Mouse (Mus musculus): ENCODE data around the gene Prdm10. TPM values are rescaled to one million over a fixed set of nuclear protein-coding genes. Genes with fewer than 3 reads are reported as not detected.
A peak's percentile ranks its signal among the peaks of the same experiment; 100 is the strongest.

Gene Prdm10
- polyA plus RNA-seq, 1 experiment: 1.9 TPM

DNA sequence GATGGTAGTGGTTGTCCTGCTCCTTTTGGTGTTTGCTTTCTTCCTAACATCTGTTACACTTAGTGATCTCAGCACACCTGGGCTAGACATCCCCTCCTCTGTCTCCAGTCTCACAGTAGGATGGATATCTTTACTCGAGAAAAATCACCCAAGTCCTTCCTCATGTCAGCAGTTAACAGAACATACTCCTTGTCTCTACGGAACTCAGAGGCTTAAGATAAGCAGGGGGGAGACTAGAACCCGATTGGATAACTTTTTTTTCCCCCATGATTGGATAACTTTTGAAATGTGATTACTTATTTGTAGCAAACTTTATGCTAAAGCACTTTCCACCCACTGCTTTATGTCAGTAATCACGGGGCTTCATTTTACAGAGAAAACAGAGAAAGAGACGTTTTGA lies 28.7 kb downstream of the Prdm10 start:
- Histone ChIP-seq H3K27me3 (ENCODE audit: control insufficient read depth, insufficient read depth, insufficient read length) (no peaks in the 10 kb centered on the region), H3K36me3 (ENCODE audit: control insufficient read depth, insufficient read depth) (no peaks in the 10 kb centered on the region), H3K4me2 (ENCODE audit: low read depth) (no peak overlapping the region), H3K4me3 (no peak overlapping the region), H3K79me2 (ENCODE audit: control insufficient read depth, insufficient read depth) (no peaks in the 10 kb centered on the region), H3ac (ENCODE audit: control insufficient read depth, insufficient read length) (no peak overlapping the region)
- TF ChIP-seq POLR2A (IDR thresholded peaks at IDR 0.05; ENCODE audit: insufficient read length, low read depth) (no peak), MAX (IDR thresholded peaks at IDR 0.05; ENCODE audit: low read depth) (no peak), TCF3 (IDR thresholded peaks at IDR 0.05; ENCODE audit: insufficient read length, low read depth) (no peak), TCF12 (IDR thresholded peaks at IDR 0.05; ENCODE audit: insufficient read depth, poor library complexity, severe bottlenecking) (no peak), USF1 (IDR thresholded peaks at IDR 0.05; ENCODE audit: low read depth) (no peak), MYOD1 (IDR thresholded peaks at IDR 0.05; ENCODE audit: control insufficient read depth in 1 of 3, insufficient read length in 2 of 3, low read depth in 2 of 3) (no peak), E2F4 (IDR thresholded peaks at IDR 0.05; ENCODE audit: insufficient read depth) (no peak), CEBPB (IDR thresholded peaks at IDR 0.05; ENCODE audit: insufficient read depth, poor library complexity, severe bottlenecking) (no peak), MYOG (IDR thresholded peaks at IDR 0.05; ENCODE audit: control insufficient read depth in 1 of 3, insufficient read depth in 1 of 3, insufficient read length in 2 of 3, low read depth in 2 of 3) (no peak), REST (IDR thresholded peaks at IDR 0.05; ENCODE audit: insufficient read depth, insufficient read length) (no peak), SRF (IDR thresholded peaks at IDR 0.05; ENCODE audit: control insufficient read depth, insufficient read length, low read depth) (no peak), POLR2AphosphoS2 (IDR thresholded peaks at IDR 0.05; ENCODE audit: insufficient read length, low read depth) (no peak)

DNA sequence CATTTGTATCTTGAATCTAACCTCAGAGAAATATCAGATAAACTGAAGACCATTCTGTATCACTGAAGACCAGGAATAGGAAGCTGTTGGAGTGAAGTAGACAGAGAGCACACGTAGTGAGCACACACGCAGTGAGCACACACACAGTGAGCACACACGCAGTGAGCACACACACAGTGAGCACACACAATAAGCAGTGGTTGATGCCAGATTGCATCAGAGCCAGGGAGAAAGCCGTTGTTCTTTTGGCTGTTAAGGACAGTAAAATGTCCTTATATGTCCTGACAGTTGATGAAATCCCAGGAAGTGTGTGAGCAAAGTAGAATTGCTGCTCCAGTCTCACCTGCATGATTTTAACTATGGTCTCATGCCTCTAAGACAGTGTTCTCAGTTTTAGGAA lies 30.3 kb downstream of the Prdm10 start:
- Histone ChIP-seq H3K4me2 (ENCODE audit: low read depth) (no peak overlapping the region), H3K79me2 (ENCODE audit: control insufficient read depth, insufficient read depth) (no peaks in the 10 kb centered on the region), H3ac (ENCODE audit: control insufficient read depth, insufficient read length) (no peak overlapping the region), H3K27me3 (ENCODE audit: control insufficient read depth, insufficient read depth, insufficient read length) (no peaks in the 10 kb centered on the region), H3K4me3 (no peak overlapping the region), H3K36me3 (ENCODE audit: control insufficient read depth, insufficient read depth) (no peaks in the 10 kb centered on the region)
- TF ChIP-seq MAX (IDR thresholded peaks at IDR 0.05; ENCODE audit: low read depth) (no peak), CEBPB (IDR thresholded peaks at IDR 0.05; ENCODE audit: insufficient read depth, poor library complexity, severe bottlenecking) (peak; percentile 64; the same call in 1 of the 2 replicates)

DNA sequence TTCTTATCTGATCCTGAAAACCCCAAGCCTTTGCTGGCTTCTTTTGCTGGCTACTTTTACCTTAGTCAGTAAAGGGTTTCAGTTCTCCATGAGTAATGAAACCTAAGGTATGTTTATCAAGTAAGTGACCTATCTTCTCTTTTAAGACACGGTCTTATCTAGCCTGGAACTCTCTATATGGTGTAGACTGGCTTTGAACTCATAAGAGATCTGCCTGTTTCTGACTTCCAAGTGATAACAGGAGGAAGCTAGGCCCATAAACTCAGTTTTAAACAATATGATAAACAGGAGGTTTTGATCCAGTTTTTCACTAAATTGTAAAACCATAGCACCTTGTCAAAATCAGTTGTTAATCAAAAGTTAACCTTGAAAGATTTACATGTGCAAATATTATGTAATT lies 33.5 kb downstream of the Prdm10 start:
- TF ChIP-seq TCF12 (IDR thresholded peaks at IDR 0.05; ENCODE audit: insufficient read depth, poor library complexity, severe bottlenecking) (no peak), POLR2AphosphoS2 (IDR thresholded peaks at IDR 0.05; ENCODE audit: insufficient read length, low read depth) (no peak), MYOG (IDR thresholded peaks at IDR 0.05; ENCODE audit: control insufficient read depth in 1 of 3, insufficient read depth in 1 of 3, insufficient read length in 2 of 3, low read depth in 2 of 3) (no peak), E2F4 (IDR thresholded peaks at IDR 0.05; ENCODE audit: insufficient read depth) (no peak), MYOD1 (IDR thresholded peaks at IDR 0.05; ENCODE audit: control insufficient read depth in 1 of 3, insufficient read length in 2 of 3, low read depth in 2 of 3) (no peak), MAX (IDR thresholded peaks at IDR 0.05; ENCODE audit: low read depth) (no peak), TCF3 (IDR thresholded peaks at IDR 0.05; ENCODE audit: insufficient read length, low read depth) (no peak), POLR2A (IDR thresholded peaks at IDR 0.05; ENCODE audit: insufficient read length, low read depth) (no peak), CEBPB (IDR thresholded peaks at IDR 0.05; ENCODE audit: insufficient read depth, poor library complexity, severe bottlenecking) (no peak), USF1 (IDR thresholded peaks at IDR 0.05; ENCODE audit: low read depth) (no peak), REST (IDR thresholded peaks at IDR 0.05; ENCODE audit: insufficient read depth, insufficient read length) (no peak), SRF (IDR thresholded peaks at IDR 0.05; ENCODE audit: control insufficient read depth, insufficient read length, low read depth) (no peak)
- Histone ChIP-seq H3K4me2 (ENCODE audit: low read depth) (no peak overlapping the region), H3K36me3 (ENCODE audit: control insufficient read depth, insufficient read depth) (no peaks in the 10 kb centered on the region), H3K4me3 (no peak overlapping the region), H3K79me2 (ENCODE audit: control insufficient read depth, insufficient read depth) (no peaks in the 10 kb centered on the region), H3ac (ENCODE audit: control insufficient read depth, insufficient read length) (no peak overlapping the region), H3K27me3 (ENCODE audit: control insufficient read depth, insufficient read depth, insufficient read length) (no peaks in the 10 kb centered on the region)

GRCm38 (mm10) chr9:31315983-31316382 lies 35.6 kb downstream of the Prdm10 start:
- H3ac ChIP-seq (ENCODE audit: control insufficient read depth, insufficient read length): no peak overlapping the region
- H3K36me3 ChIP-seq (ENCODE audit: control insufficient read depth, insufficient read depth): no peaks in the 10 kb centered on the region
- no peaks in the 10 kb centered on the region for H3K27me3 ChIP-seq (ENCODE audit: control insufficient read depth, insufficient read depth, insufficient read length)
- H3K4me2 ChIP-seq (ENCODE audit: low read depth): no peak overlapping the region
- no peak overlapping the region for H3K4me3 ChIP-seq
- H3K79me2 ChIP-seq (ENCODE audit: control insufficient read depth, insufficient read depth): no peaks in the 10 kb centered on the region
- TF ChIP-seq POLR2AphosphoS2 (IDR thresholded peaks at IDR 0.05; ENCODE audit: insufficient read length, low read depth): no peak
- TF ChIP-seq SRF (IDR thresholded peaks at IDR 0.05; ENCODE audit: control insufficient read depth, insufficient read length, low read depth): no peak
- TF ChIP-seq POLR2A (IDR thresholded peaks at IDR 0.05; ENCODE audit: insufficient read length, low read depth): no peak
- no peak for TF ChIP-seq E2F4 (IDR thresholded peaks at IDR 0.05; ENCODE audit: insufficient read depth)
- TF ChIP-seq USF1 (IDR thresholded peaks at IDR 0.05; ENCODE audit: low read depth): no peak
- no peak for TF ChIP-seq REST (IDR thresholded peaks at IDR 0.05; ENCODE audit: insufficient read depth, insufficient read length)
- no peak for TF ChIP-seq MYOG (IDR thresholded peaks at IDR 0.05; ENCODE audit: control insufficient read depth in 1 of 3, insufficient read depth in 1 of 3, insufficient read length in 2 of 3, low read depth in 2 of 3)
- TF ChIP-seq TCF3 (IDR thresholded peaks at IDR 0.05; ENCODE audit: insufficient read length, low read depth): no peak
- TF ChIP-seq TCF12 (IDR thresholded peaks at IDR 0.05; ENCODE audit: insufficient read depth, poor library complexity, severe bottlenecking): no peak
- TF ChIP-seq MAX (IDR thresholded peaks at IDR 0.05; ENCODE audit: low read depth): no peak
- no peak for TF ChIP-seq CEBPB (IDR thresholded peaks at IDR 0.05; ENCODE audit: insufficient read depth, poor library complexity, severe bottlenecking)
- TF ChIP-seq MYOD1 (IDR thresholded peaks at IDR 0.05; ENCODE audit: control insufficient read depth in 1 of 3, insufficient read length in 2 of 3, low read depth in 2 of 3): no peak

DNA sequence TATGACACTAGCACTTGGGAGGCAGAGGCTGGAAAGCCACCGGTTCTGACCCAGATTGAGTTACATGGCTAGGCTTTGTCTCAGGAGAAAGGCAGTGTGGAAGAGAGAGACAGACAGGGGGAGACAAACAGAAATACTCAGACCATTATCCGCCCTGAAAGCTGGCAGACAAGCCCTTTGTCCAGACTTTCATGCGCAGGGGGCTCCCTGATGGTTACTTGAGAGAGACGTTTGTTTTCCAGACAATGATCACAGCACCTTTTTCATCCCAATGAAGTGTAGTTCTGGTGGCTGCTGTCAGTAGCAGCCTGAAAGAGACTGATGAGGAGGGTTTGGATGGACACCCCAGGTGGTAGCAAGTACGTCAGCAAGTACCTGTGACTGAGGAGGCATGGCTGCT lies 38.6 kb downstream of the Prdm10 start:
- H3K4me2 ChIP-seq (ENCODE audit: low read depth): no peak overlapping the region
- no peak for TF ChIP-seq E2F4 (IDR thresholded peaks at IDR 0.05; ENCODE audit: insufficient read depth)
- TF ChIP-seq MYOG (IDR thresholded peaks at IDR 0.05; ENCODE audit: control insufficient read depth in 1 of 3, insufficient read depth in 1 of 3, insufficient read length in 2 of 3, low read depth in 2 of 3): no peak
- TF ChIP-seq MAX (IDR thresholded peaks at IDR 0.05; ENCODE audit: low read depth): no peak
- no peak for TF ChIP-seq TCF12 (IDR thresholded peaks at IDR 0.05; ENCODE audit: insufficient read depth, poor library complexity, severe bottlenecking)
- no peaks in the 10 kb centered on the region for H3K27me3 ChIP-seq (ENCODE audit: control insufficient read depth, insufficient read depth, insufficient read length)
- no peak overlapping the region for H3K4me3 ChIP-seq
- no peaks in the 10 kb centered on the region for H3K79me2 ChIP-seq (ENCODE audit: control insufficient read depth, insufficient read depth)
- no peaks in the 10 kb centered on the region for H3K36me3 ChIP-seq (ENCODE audit: control insufficient read depth, insufficient read depth)
- no peak overlapping the region for H3ac ChIP-seq (ENCODE audit: control insufficient read depth, insufficient read length)

All from myocyte (in vitro differentiated cells).